Comparison of ENCODE assay signal across 15 mouse cellular contexts in genomic region chr7:114950759-114951158, GRCm38 (mm10).
"Had no signal": no experiment of that assay in that cellular context is flagged by ENCODE, and none has a peak within 500 bp of the region (broad histone marks: within the 10 kb centered on the region; RNA-seq: fewer than 3 reads in every experiment).

No protein-coding gene starts in this region.

- H3K27ac ChIP-seq: kidney, postnatal 0 days; layer of hippocampus, adult 2 months; limb, embryonic 12.5 days; liver, embryonic 13.5 days; lung, embryonic 15.5 days; macrophage; midbrain, embryonic 13.5 days; stomach, embryonic 15.5 days had no signal

- H3K4me2 ChIP-seq: limb, embryonic 12.5 days; liver, embryonic 13.5 days; lung, embryonic 15.5 days; midbrain, embryonic 13.5 days; stomach, embryonic 15.5 days had no signal

- DNase-seq: kidney, adult 9 months; kidney, postnatal 4 days; liver; liver, embryonic 13.5 days; liver, postnatal 0 days; lung, postnatal 14 days; right cerebral cortex, postnatal 4 days; thymus, postnatal 4 days had no signal

- H3K27me3 ChIP-seq: limb, embryonic 12.5 days; liver, embryonic 13.5 days; lung, embryonic 15.5 days; midbrain, embryonic 13.5 days; stomach, embryonic 15.5 days had no signal

- ATAC-seq: liver, postnatal 0 days; midbrain, embryonic 13.5 days had no signal

- H3K36me3 ChIP-seq: limb, embryonic 12.5 days; liver, embryonic 13.5 days; lung, embryonic 15.5 days; midbrain, embryonic 13.5 days; stomach, embryonic 15.5 days had no signal

- H3K9me3 ChIP-seq: limb, embryonic 12.5 days; liver, embryonic 13.5 days; lung, embryonic 15.5 days; midbrain, embryonic 13.5 days; stomach, embryonic 15.5 days had no signal

- H3K4me3 ChIP-seq: layer of hippocampus, adult 2 months; limb, embryonic 12.5 days; liver, embryonic 13.5 days; lung, embryonic 15.5 days; midbrain, embryonic 13.5 days; stomach, embryonic 15.5 days had no signal

- H3K4me1 ChIP-seq: limb, embryonic 12.5 days; liver, embryonic 13.5 days; lung, embryonic 15.5 days; midbrain, embryonic 13.5 days; stomach, embryonic 15.5 days had no signal

- H3K9ac ChIP-seq: limb, embryonic 12.5 days; liver, embryonic 13.5 days; liver, postnatal 0 days; lung, embryonic 15.5 days; midbrain, embryonic 13.5 days; stomach, embryonic 15.5 days had no signal
